Mouse (Mus musculus) brain, adult 10 weeks (tissue): Measurements from ENCODE around the gene Magea10. TPM values are rescaled to one million over a fixed set of nuclear protein-coding genes. Genes with fewer than 3 reads are reported as not detected.

Experiments used
- polyA plus RNA-seq: library from polyadenylated mRNA; stranded (reverse); fragments of 350-450 nt; fragmentation: Illumina TruSeq; extraction: RNeasy Lipid Tissue Mini Kit (QIAGEN cat#74804); gene quantifications from one replicate; pipeline ENCODE4 v1.2.3, GENCODE M21; 2015; ENCODE audit warnings: low read depth, low replicate concordance

The Magea10 gene
- polyA plus RNA-seq = not detected

GRCm38 (mm10) chrX:72386758-72387157, at the start of gene Magea10:
TSS of gene Magea10 (minus strand) at chrX:72386858.

Other genes with a start within 250 kb of the Magea10 start
- not detected for gene Magea4, start 164.8 kb downstream of the Magea10 start, polyA plus RNA-seq
- gene Gabre, start 112.1 kb downstream of the Magea10 start, polyA plus RNA-seq = 0.30 TPM